Mouse (Mus musculus): ENCODE results near the gene Nol4l. TPM values are rescaled to one million over a fixed set of nuclear protein-coding genes. Genes with fewer than 3 reads are reported as not detected.
A peak's percentile ranks its signal among the peaks of the same experiment; 100 is the strongest.

Gene Nol4l
- polyA plus RNA-seq, 1 experiment from 2014 or later: 11.0 TPM

- Histone ChIP-seq H3K9ac (0 out of 2 replicates have a peak overlapping the region, but pooled peaks have one; percentile 37), H3K36me3 (peaks cover 50% of the 10 kb centered on the region), H3K4me1 (peaks cover 75% of the 10 kb centered on the region), H3K27ac (replicated peaks) (peak overlapping the region; percentile 43), H3K4me2 (no peak overlapping the region), H3K27me3 (replicated peaks) (no peaks in the 10 kb centered on the region), H3K4me3 (no peak overlapping the region), H3K9me3 (no peaks in the 10 kb centered on the region)
- no peak for ATAC-seq (ENCODE audit: extremely low read depth, insufficient number of reproducible peaks, low FRiP score, low TSS enrichment)
- WGBS: 85% methylated on average over 4 of the region's 4 CpGs
These were observed 104.5 kb downstream of the Nol4l start for GRCm38 (mm10) chr2:153425124-153425844.

- H3K36me3 ChIP-seq: peaks cover 50% of the 10 kb centered on the region
- no peak overlapping the region for H3K4me2 ChIP-seq
- H3K4me1 ChIP-seq: peaks cover 73% of the 10 kb centered on the region
- no peak overlapping the region for H3K27ac ChIP-seq (replicated peaks)
- H3K27me3 ChIP-seq (replicated peaks): no peaks in the 10 kb centered on the region
- no peak overlapping the region; the same call in 1 of the 2 replicates for H3K9ac ChIP-seq
- ATAC-seq (ENCODE audit: extremely low read depth, insufficient number of reproducible peaks, low FRiP score, low TSS enrichment): no peak
- H3K4me3 ChIP-seq: no peak overlapping the region
- no peaks in the 10 kb centered on the region for H3K9me3 ChIP-seq
- WGBS: 75% methylated on average over 8 of the region's 8 CpGs
These were observed 105.2 kb downstream of the Nol4l start for GRCm38 (mm10) chr2:153424557-153424956.

GRCm38 (mm10) chr2:153423113-153423512, 106.7 kb downstream of the Nol4l start:
- H3K9me3 ChIP-seq: no peaks in the 10 kb centered on the region
- no peak overlapping the region for H3K4me3 ChIP-seq
- no peak for ATAC-seq (ENCODE audit: extremely low read depth, insufficient number of reproducible peaks, low FRiP score, low TSS enrichment)
- H3K4me2 ChIP-seq: no peak overlapping the region
- H3K9ac ChIP-seq: peak overlapping the region; percentile 37; the same call in 1 of the 2 replicates
- H3K27me3 ChIP-seq (replicated peaks): no peaks in the 10 kb centered on the region
- peak overlapping the region; percentile 45 for H3K27ac ChIP-seq (replicated peaks)
- WGBS: 77% methylated on average over 3 of the region's 3 CpGs
- H3K36me3 ChIP-seq: peaks cover 50% of the 10 kb centered on the region
- H3K4me1 ChIP-seq: peaks cover 67% of the 10 kb centered on the region

GRCm38 (mm10) chr2:153422051-153422450, 107.7 kb downstream of the Nol4l start:
- no peak overlapping the region for H3K27ac ChIP-seq (replicated peaks)
- no peaks in the 10 kb centered on the region for H3K9me3 ChIP-seq
- no peaks in the 10 kb centered on the region for H3K27me3 ChIP-seq (replicated peaks)
- H3K4me2 ChIP-seq: no peak overlapping the region
- H3K9ac ChIP-seq: no peak overlapping the region
- WGBS: 37% methylated on average over 5 of the region's 5 CpGs
- peaks cover 55% of the 10 kb centered on the region for H3K36me3 ChIP-seq
- no peak for ATAC-seq (ENCODE audit: extremely low read depth, insufficient number of reproducible peaks, low FRiP score, low TSS enrichment)
- no peak overlapping the region for H3K4me3 ChIP-seq
- H3K4me1 ChIP-seq: peaks cover 56% of the 10 kb centered on the region

GRCm38 (mm10) chr2:153421233-153421632, 108.5 kb downstream of the Nol4l start:
- H3K27ac ChIP-seq (replicated peaks): no peak overlapping the region
- H3K36me3 ChIP-seq: peaks cover 62% of the 10 kb centered on the region
- H3K9ac ChIP-seq: no peak overlapping the region
- ATAC-seq (ENCODE audit: extremely low read depth, insufficient number of reproducible peaks, low FRiP score, low TSS enrichment): no peak
- no peaks in the 10 kb centered on the region for H3K27me3 ChIP-seq (replicated peaks)
- H3K9me3 ChIP-seq: no peaks in the 10 kb centered on the region
- H3K4me1 ChIP-seq: peaks cover 51% of the 10 kb centered on the region
- H3K4me3 ChIP-seq: no peak overlapping the region
- H3K4me2 ChIP-seq: no peak overlapping the region

- Histone ChIP-seq H3K4me1 (peaks cover 22% of the 10 kb centered on the region), H3K4me3 (no peak overlapping the region), H3K4me2 (no peak overlapping the region), H3K9me3 (no peaks in the 10 kb centered on the region), H3K27me3 (replicated peaks) (no peaks in the 10 kb centered on the region), H3K36me3 (peaks cover 75% of the 10 kb centered on the region), H3K9ac (no peak overlapping the region), H3K27ac (replicated peaks) (no peak overlapping the region)
- ATAC-seq (ENCODE audit: extremely low read depth, insufficient number of reproducible peaks, low FRiP score, low TSS enrichment): no peak
- 84% methylated on average over 1 of the region's 1 CpGs for WGBS
These were observed 111.4 kb downstream of the Nol4l start for GRCm38 (mm10) chr2:153418381-153418780.

GRCm38 (mm10) chr2:153417841-153418240, 111.9 kb downstream of the Nol4l start:
- 92% methylated on average over 12 of the region's 12 CpGs for WGBS
- Histone ChIP-seq H3K4me2 (no peak overlapping the region), H3K27ac (replicated peaks) (no peak overlapping the region), H3K9ac (no peak overlapping the region), H3K27me3 (replicated peaks) (no peaks in the 10 kb centered on the region), H3K4me1 (peaks cover 17% of the 10 kb centered on the region), H3K36me3 (peaks cover 80% of the 10 kb centered on the region), H3K4me3 (no peak overlapping the region), H3K9me3 (no peaks in the 10 kb centered on the region)
- ATAC-seq (ENCODE audit: extremely low read depth, insufficient number of reproducible peaks, low FRiP score, low TSS enrichment): no peak

GRCm38 (mm10) chr2:153414607-153415006, 115.2 kb downstream of the Nol4l start:
- Histone ChIP-seq H3K4me1 (peaks cover 31% of the 10 kb centered on the region), H3K9ac (no peak overlapping the region), H3K27ac (replicated peaks) (no peak overlapping the region), H3K27me3 (replicated peaks) (no peaks in the 10 kb centered on the region), H3K4me3 (no peak overlapping the region), H3K4me2 (no peak overlapping the region), H3K9me3 (no peaks in the 10 kb centered on the region), H3K36me3 (peaks cover 99% of the 10 kb centered on the region)
- WGBS: 25% methylated on average over 2 of the region's 2 CpGs
- ATAC-seq (ENCODE audit: extremely low read depth, insufficient number of reproducible peaks, low FRiP score, low TSS enrichment): no peak

GRCm38 (mm10) chr2:153412563-153412962, 117.2 kb downstream of the Nol4l start:
- no peaks in the 10 kb centered on the region for H3K27me3 ChIP-seq (replicated peaks)
- H3K4me3 ChIP-seq: no peak overlapping the region
- H3K9me3 ChIP-seq: no peaks in the 10 kb centered on the region
- peaks cover 98% of the 10 kb centered on the region for H3K36me3 ChIP-seq
- H3K4me1 ChIP-seq: peaks cover 24% of the 10 kb centered on the region
- 60% methylated on average over 6 of the region's 6 CpGs for WGBS
- ATAC-seq (ENCODE audit: extremely low read depth, insufficient number of reproducible peaks, low FRiP score, low TSS enrichment): no peak
- no peak overlapping the region for H3K9ac ChIP-seq
- H3K27ac ChIP-seq (replicated peaks): no peak overlapping the region
- no peak overlapping the region for H3K4me2 ChIP-seq

- 63% methylated on average over 9 of the region's 9 CpGs for WGBS
- Histone ChIP-seq H3K27ac (replicated peaks) (peak overlapping the region; percentile 25; the same call in 1 of the 2 replicates), H3K9ac (no peak overlapping the region), H3K27me3 (replicated peaks) (no peaks in the 10 kb centered on the region), H3K4me1 (peaks cover 24% of the 10 kb centered on the region), H3K4me2 (no peak overlapping the region), H3K4me3 (no peak overlapping the region), H3K36me3 (peaks cover 96% of the 10 kb centered on the region), H3K9me3 (no peaks in the 10 kb centered on the region)
- ATAC-seq (ENCODE audit: extremely low read depth, insufficient number of reproducible peaks, low FRiP score, low TSS enrichment): no peak
These were observed 118.2 kb downstream of the Nol4l start for GRCm38 (mm10) chr2:153411557-153411956.

GRCm38 (mm10) chr2:153408971-153409370, 120.8 kb downstream of the Nol4l start:
- no peak overlapping the region for H3K27ac ChIP-seq (replicated peaks)
- WGBS: 76% methylated on average over 3 of the region's 3 CpGs
- no peak overlapping the region for H3K4me3 ChIP-seq

GRCm38 (mm10) chr2:153406882-153407281, 122.9 kb downstream of the Nol4l start:
- no peak overlapping the region for H3K4me3 ChIP-seq
- peaks cover 24% of the 10 kb centered on the region for H3K4me1 ChIP-seq
- WGBS: 68% methylated on average over 6 of the region's 6 CpGs
- ATAC-seq (ENCODE audit: extremely low read depth, insufficient number of reproducible peaks, low FRiP score, low TSS enrichment): no peak
- H3K9me3 ChIP-seq: no peaks in the 10 kb centered on the region
- H3K27me3 ChIP-seq (replicated peaks): no peaks in the 10 kb centered on the region
- no peak overlapping the region for H3K4me2 ChIP-seq
- no peak overlapping the region for H3K9ac ChIP-seq
- H3K27ac ChIP-seq (replicated peaks): 0 out of 2 replicates have a peak overlapping the region, but pooled peaks have one; percentile 8
- H3K36me3 ChIP-seq: peaks cover 72% of the 10 kb centered on the region

More at GRCm38 (mm10) chr2:153408971-153409370, 120.8 kb downstream of the Nol4l start:
- H3K4me2 ChIP-seq: no peak overlapping the region
- peaks cover 28% of the 10 kb centered on the region for H3K4me1 ChIP-seq
- ATAC-seq (ENCODE audit: extremely low read depth, insufficient number of reproducible peaks, low FRiP score, low TSS enrichment): no peak
- H3K9me3 ChIP-seq: no peaks in the 10 kb centered on the region
- no peak overlapping the region for H3K9ac ChIP-seq
- peaks cover 85% of the 10 kb centered on the region for H3K36me3 ChIP-seq
- H3K27me3 ChIP-seq (replicated peaks): no peaks in the 10 kb centered on the region

All from heart, embryonic 13.5 days (tissue).